Mouse (Mus musculus) CH12.LX (cell line): ENCODE measurements around the gene Sh3tc1. TPM values are rescaled to one million over a fixed set of nuclear protein-coding genes. Genes with fewer than 3 reads are reported as not detected.

Source experiments
- DNase-seq: peaks from one replicate; pipeline ENCODE4 v3.0.0-alpha.2; 2013; ENCODE audit errors: extremely low read depth
- H3K27ac ChIP-seq: 2 replicates; pipeline ENCODE4 v1.5.1; 2012; ENCODE audit warnings: low read depth, mild to moderate bottlenecking, control low read depth, moderate library complexity; ENCODE audit not compliant: insufficient read depth
- H3K27me3 ChIP-seq: replicated peaks from 2 replicates; pipeline ENCODE3; 2012; ENCODE audit warnings: inconsistent platforms
- H3K36me3 ChIP-seq, 2 experiments: replicated peaks in 1 of 2; 2 replicates each; pipeline versions ENCODE3 to v1.6.1; 2012; ENCODE audit warnings: inconsistent platforms in 1 of 2, low read length in 1 of 2, mild to moderate bottlenecking in 1 of 2, mixed read lengths in 1 of 2, moderate library complexity in 1 of 2; ENCODE audit not compliant: control insufficient read depth in 1 of 2, insufficient read depth in 1 of 2
- H3K4me1 ChIP-seq, 2 experiments: 2 replicates each; pipeline ENCODE4 v1.6.1; 2012; ENCODE audit warnings: inconsistent platforms in 1 of 2, moderate library complexity in 1 of 2; ENCODE audit not compliant: insufficient read depth in 2 of 2, control insufficient read depth in 1 of 2
- H3K4me2 ChIP-seq: 2 replicates; pipeline ENCODE4 v1.6.1; 2012; ENCODE audit warnings: low read depth, mild to moderate bottlenecking, control low read depth; ENCODE audit not compliant: poor library complexity, insufficient read depth, severe bottlenecking
- H3K4me3 ChIP-seq, 3 experiments: fragments of 150-350 bp in 1 of 3; sonication (generic) in 1 of 3; replicated peaks in 1 of 3; 2 replicates each; pipeline versions ENCODE3 to v1.5.1; 2011 to 2012; ENCODE audit warnings: low read depth in 2 of 3, low read length in 2 of 3, mild to moderate bottlenecking in 2 of 3, moderate library complexity in 2 of 3, control low read depth in 1 of 3, improper control_type of control experiment in 1 of 3, inconsistent platforms in 1 of 3, mixed read lengths in 1 of 3; ENCODE audit not compliant: poor library complexity in 1 of 3
- H3K79me2 ChIP-seq: replicated peaks from 2 replicates; pipeline ENCODE4 v1.6.1; 2012; ENCODE audit warnings: mild to moderate bottlenecking, moderate library complexity; ENCODE audit not compliant: control insufficient read depth, poor library complexity, insufficient read depth, severe bottlenecking; ENCODE audit errors: extremely low read depth
- H3K9ac ChIP-seq: 2 replicates; pipeline ENCODE4 v1.6.1; 2012; ENCODE audit warnings: low read depth, mild to moderate bottlenecking, control low read depth, moderate library complexity; ENCODE audit not compliant: insufficient read depth
- H3K9me3 ChIP-seq: replicated peaks from 2 replicates; pipeline ENCODE3; 2012; ENCODE audit warnings: low read length, inconsistent platforms, mixed read lengths
- BHLHE40 ChIP-seq: IDR thresholded peaks from 2 replicates; pipeline ENCODE4 v1.6.1; 2011; ENCODE audit warnings: mild to moderate bottlenecking, low read depth, low read length, improper control_type of control experiment
- CHD1 ChIP-seq: IDR thresholded peaks from 2 replicates; pipeline ENCODE4 v1.6.1; 2012; ENCODE audit warnings: low read depth, low read length, improper control_type of control experiment, inconsistent platforms
- CHD2 ChIP-seq: IDR thresholded peaks from 2 replicates; pipeline ENCODE4 v1.6.1; 2011; ENCODE audit warnings: low read length, improper control_type of control experiment
- EP300 ChIP-seq: IDR thresholded peaks from 2 replicates; pipeline ENCODE4 v1.6.1; 2011; ENCODE audit warnings: low read length, improper control_type of control experiment
- KAT2A ChIP-seq: IDR thresholded peaks from 2 replicates; pipeline ENCODE4 v1.6.1; 2012; ENCODE audit warnings: low read length, improper control_type of control experiment, inconsistent platforms; ENCODE audit not compliant: insufficient replicate concordance
- MAZ ChIP-seq: IDR thresholded peaks from 2 replicates; pipeline ENCODE4 v1.6.1; 2012; ENCODE audit warnings: low read depth, mild to moderate bottlenecking, inconsistent platforms, low read length, improper control_type of control experiment, moderate library complexity
- MXI1 ChIP-seq: IDR thresholded peaks from 2 replicates; pipeline ENCODE4 v1.6.1; 2011; ENCODE audit warnings: mild to moderate bottlenecking, low read depth, low read length, improper control_type of control experiment
- NRF1 ChIP-seq: IDR thresholded peaks from 2 replicates; pipeline ENCODE4 v1.6.1; 2014; ENCODE audit warnings: low read depth, mild to moderate bottlenecking, inconsistent platforms, low read length, improper control_type of control experiment, moderate library complexity
- POLR2AphosphoS2 ChIP-seq: IDR thresholded peaks from 2 replicates; pipeline ENCODE4 v1.6.1; 2011; ENCODE audit warnings: low read depth, low read length, improper control_type of control experiment
- SIN3A ChIP-seq: IDR thresholded peaks from 2 replicates; pipeline ENCODE4 v1.6.1; 2012; ENCODE audit warnings: low read length, improper control_type of control experiment, inconsistent platforms
- SMC3 ChIP-seq: IDR thresholded peaks from 2 replicates; pipeline ENCODE4 v1.6.1; 2011; ENCODE audit warnings: low read depth, low read length, improper control_type of control experiment
- TBP ChIP-seq: conservative IDR thresholded peaks from 2 replicates; pipeline ENCODE4 v1.6.1; 2011; ENCODE audit warnings: low read depth, low read length, improper control_type of control experiment
- TCF12 ChIP-seq: IDR thresholded peaks from 2 replicates; pipeline ENCODE4 v1.6.1; 2014; ENCODE audit warnings: low read depth, mild to moderate bottlenecking, inconsistent platforms, low read length, improper control_type of control experiment
- USF2 ChIP-seq: conservative IDR thresholded peaks from 2 replicates; pipeline ENCODE4 v1.6.1; 2011; ENCODE audit warnings: low read depth, low read length, improper control_type of control experiment
- ZC3H11A ChIP-seq: IDR thresholded peaks from 2 replicates; pipeline ENCODE4 v1.6.1; 2012; ENCODE audit warnings: low read depth, mild to moderate bottlenecking, inconsistent platforms, low read length, improper control_type of control experiment
- ZNF384 ChIP-seq: IDR thresholded peaks from 2 replicates; pipeline ENCODE4 v1.6.1; 2012; ENCODE audit warnings: low read depth, low read length, improper control_type of control experiment, inconsistent platforms
- dilution Hi-C: fragments of 300-500 bp; cut with MboI; formaldehyde crosslinking; loops from 2 replicates; pipeline ENCODE4 v1.14.3; 2020; ENCODE audit warnings: low sequenced_read_pairs; ENCODE audit not compliant: extremely low pct_unique_long_range_greater_than_20kb, extremely low pct_ligation_motif_present
- in situ Hi-C: fragments of 300-500 bp; cut with MboI; formaldehyde crosslinking; loops from 3 replicates; pipeline ENCODE4 v1.14.3; 2019; ENCODE audit warnings: low sequenced_read_pairs, low pct_ligation_motif_present, low pct_unique_long_range_greater_than_20kb, mixed read lengths
- polyA plus RNA-seq: library from polyadenylated mRNA; unstranded; fragments of >175 nt; gene quantifications from 2 replicates; pipeline ENCODE4 v1.2.1, GENCODE M21; 2012; ENCODE audit warnings: low read depth; ENCODE audit not compliant: insufficient read length
- total RNA-seq, 2 experiments: library from RNA; depleted of rRNA; stranded (reverse); fragments of 300-350 nt in 1 of 2; fragments of >200 nt in 1 of 2; gene quantifications; 2 replicates each; pipeline ENCODE4 v1.2.3; 2012 to 2014

The Sh3tc1 gene
- total and polyA plus RNA-seq, 3 experiments: 0.85 to 2.3 (median 1.2) TPM

GRCm38 (mm10) chr5:35740716-35741115 is 929 bp upstream of the Sh3tc1 start:
- Histone ChIP-seq H3K9ac (no peak overlapping the region), H3K4me3 (no peak overlapping the region), H3K79me2 (no peaks in the 10 kb centered on the region), H3K27me3 (peaks cover 7% of the 10 kb centered on the region), H3K9me3 (no peaks in the 10 kb centered on the region), H3K4me2 (no peak overlapping the region), H3K27ac (no peak overlapping the region), H3K4me1 (peaks cover 11 to 29% of the 10 kb centered on the region in 2 experiments), H3K36me3 (no peaks in the 10 kb centered on the region)
- no peak for DNase-seq
- in situ Hi-C loops (no loop called here), dilution Hi-C loops (no loop called here)
- TF ChIP-seq USF2 (no peak), NRF1 (no peak), SIN3A (no peak), MAZ (no peak), ZC3H11A (no peak), ZNF384 (no peak), KAT2A (no peak), MXI1 (no peak), CHD1 (no peak), POLR2AphosphoS2 (no peak), SMC3 (no peak), TBP (no peak), TCF12 (no peak), EP300 (no peak), CHD2 (no peak)

- H3K27ac ChIP-seq: no peak overlapping the region
- peaks cover 13 to 32% of the 10 kb centered on the region in 2 experiments for H3K4me1 ChIP-seq
- no peak overlapping the region for H3K9ac ChIP-seq
- no peak for DNase-seq
- peaks cover 9% of the 10 kb centered on the region for H3K27me3 ChIP-seq
- TF ChIP-seq BHLHE40 (no peak), KAT2A (no peak)
- no peaks in the 10 kb centered on the region for H3K79me2 ChIP-seq
- H3K4me3 ChIP-seq: no peak overlapping the region
- no peaks in the 10 kb centered on the region for H3K36me3 ChIP-seq
- no peaks in the 10 kb centered on the region for H3K9me3 ChIP-seq
- dilution Hi-C loops (no loop called here), in situ Hi-C loops (loop anchor here (10.0 kb wide), 1 partner anchor 126 kb away; no protein-coding TSS in a partner anchor)
- no peak overlapping the region for H3K4me2 ChIP-seq
Observed at GRCm38 (mm10) chr5:35739005-35739404, 782 bp downstream of the Sh3tc1 start.
